Mouse (Mus musculus) megakaryocyte, embryonic 14.5 days (primary cell): ENCODE measurements around the gene Supt20. TPM values are rescaled to one million over a fixed set of nuclear protein-coding genes. Genes with fewer than 3 reads are reported as not detected.
A peak's percentile ranks its signal among the peaks of the same experiment; 100 is the strongest.

Experiments
- H3K27me3 ChIP-seq: replicated peaks from 2 replicates; pipeline ENCODE3; 2012; ENCODE audit warnings: inconsistent platforms
- H3K36me3 ChIP-seq: replicated peaks from 2 replicates; pipeline ENCODE3; 2012; ENCODE audit warnings: low read length, inconsistent platforms, mixed read lengths
- H3K4me1 ChIP-seq: 2 replicates; pipeline ENCODE4 v1.6.1; 2012; ENCODE audit warnings: inconsistent platforms
- H3K4me3 ChIP-seq: replicated peaks from 2 replicates; pipeline ENCODE3; 2012; ENCODE audit warnings: moderate library complexity, mild to moderate bottlenecking, inconsistent platforms
- H3K9me3 ChIP-seq: 2 replicates; pipeline ENCODE4 v1.6.1; 2012; ENCODE audit warnings: inconsistent platforms
- FLI1 ChIP-seq: IDR thresholded peaks from 2 replicates; pipeline ENCODE4 v1.6.1; 2012; ENCODE audit warnings: low read length, inconsistent platforms, mixed read lengths
- GATA1 ChIP-seq: IDR thresholded peaks from 3 replicates; pipeline ENCODE4 v1.6.1; 2012; ENCODE audit warnings: mixed read lengths, low read length, inconsistent platforms, borderline replicate concordance
- polyA plus RNA-seq: library from polyadenylated mRNA; stranded (reverse); fragments of >175 nt; gene quantifications from 2 replicates; pipeline ENCODE4 v1.2.3, GENCODE M21; 2012; ENCODE audit warnings: low replicate concordance; ENCODE audit not compliant: insufficient read depth

The Supt20 gene
- polyA plus RNA-seq, 1 experiment, result 1.1 TPM

DNA sequence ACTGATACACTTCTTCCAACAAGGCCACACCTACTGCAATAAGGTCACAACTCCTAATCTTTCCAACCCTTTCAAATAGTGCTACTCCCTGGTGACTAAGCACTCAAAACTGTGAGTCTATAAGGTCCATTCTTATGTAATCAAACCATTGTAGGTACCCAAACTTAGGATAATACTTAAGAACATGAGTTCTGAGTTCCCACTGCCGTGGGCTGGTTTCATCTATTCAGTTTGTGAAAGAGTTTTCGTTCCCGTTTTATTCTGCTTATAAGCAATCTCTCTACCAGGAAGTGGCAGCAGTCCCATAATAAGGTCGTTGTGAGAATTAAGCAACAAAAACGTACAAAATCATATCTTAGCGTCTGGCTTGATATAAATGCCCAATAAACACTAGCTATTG, 23.9 kb upstream of the Supt20 start:
- TF ChIP-seq FLI1 (no peak), GATA1 (no peak)
- Histone ChIP-seq H3K9me3 (no peaks in the 10 kb centered on the region), H3K27me3 (no peaks in the 10 kb centered on the region), H3K4me1 (peaks cover 8% of the 10 kb centered on the region; the same call in 1 of the 2 replicates), H3K4me3 (no peak overlapping the region), H3K36me3 (no peaks in the 10 kb centered on the region)

DNA sequence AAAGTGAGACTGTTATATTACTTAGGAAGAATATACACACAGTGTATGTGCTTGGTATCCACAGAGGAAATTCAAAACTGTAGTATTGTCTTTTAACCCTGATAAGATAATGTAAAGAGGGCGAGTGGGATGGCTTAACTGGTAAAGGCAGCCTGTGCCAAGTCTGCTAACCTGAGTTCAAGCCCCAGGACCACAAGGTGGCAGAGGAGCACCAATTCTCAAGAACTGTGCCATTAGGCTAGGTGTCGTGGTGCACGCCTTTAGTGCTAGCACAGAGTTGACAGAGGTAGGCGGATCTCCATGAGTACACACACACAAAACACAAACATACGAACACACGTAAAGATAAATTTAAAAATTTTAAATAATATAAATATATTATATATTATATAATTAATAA, 23.0 kb upstream of the Supt20 start:
- Histone ChIP-seq H3K4me3 (no peak overlapping the region), H3K36me3 (no peaks in the 10 kb centered on the region), H3K4me1 (peaks cover 8% of the 10 kb centered on the region; the same call in 1 of the 2 replicates), H3K9me3 (no peaks in the 10 kb centered on the region), H3K27me3 (no peaks in the 10 kb centered on the region)
- no peak for TF ChIP-seq FLI1
- TF ChIP-seq GATA1, result no peak

DNA sequence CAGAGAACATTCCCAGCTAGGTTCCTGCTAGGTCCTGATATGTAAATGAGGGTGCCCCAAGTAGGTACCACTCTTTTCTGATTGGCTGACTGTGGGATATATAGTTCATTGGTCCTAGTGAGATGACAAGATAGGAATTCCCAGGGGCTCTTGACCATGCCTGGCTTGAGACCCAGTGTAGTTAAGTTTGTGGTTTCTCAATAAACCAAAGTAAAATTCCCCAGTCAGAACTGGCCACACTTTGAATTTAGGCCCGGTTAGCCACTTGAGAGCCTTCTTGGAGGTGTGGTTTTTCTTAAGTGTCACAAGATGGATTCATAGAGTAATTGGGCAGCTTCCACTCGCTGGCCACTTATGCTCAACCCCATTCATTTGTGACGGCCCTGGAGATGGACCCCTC, 20.5 kb upstream of the Supt20 start:
- no peaks in the 10 kb centered on the region for H3K27me3 ChIP-seq

DNA sequence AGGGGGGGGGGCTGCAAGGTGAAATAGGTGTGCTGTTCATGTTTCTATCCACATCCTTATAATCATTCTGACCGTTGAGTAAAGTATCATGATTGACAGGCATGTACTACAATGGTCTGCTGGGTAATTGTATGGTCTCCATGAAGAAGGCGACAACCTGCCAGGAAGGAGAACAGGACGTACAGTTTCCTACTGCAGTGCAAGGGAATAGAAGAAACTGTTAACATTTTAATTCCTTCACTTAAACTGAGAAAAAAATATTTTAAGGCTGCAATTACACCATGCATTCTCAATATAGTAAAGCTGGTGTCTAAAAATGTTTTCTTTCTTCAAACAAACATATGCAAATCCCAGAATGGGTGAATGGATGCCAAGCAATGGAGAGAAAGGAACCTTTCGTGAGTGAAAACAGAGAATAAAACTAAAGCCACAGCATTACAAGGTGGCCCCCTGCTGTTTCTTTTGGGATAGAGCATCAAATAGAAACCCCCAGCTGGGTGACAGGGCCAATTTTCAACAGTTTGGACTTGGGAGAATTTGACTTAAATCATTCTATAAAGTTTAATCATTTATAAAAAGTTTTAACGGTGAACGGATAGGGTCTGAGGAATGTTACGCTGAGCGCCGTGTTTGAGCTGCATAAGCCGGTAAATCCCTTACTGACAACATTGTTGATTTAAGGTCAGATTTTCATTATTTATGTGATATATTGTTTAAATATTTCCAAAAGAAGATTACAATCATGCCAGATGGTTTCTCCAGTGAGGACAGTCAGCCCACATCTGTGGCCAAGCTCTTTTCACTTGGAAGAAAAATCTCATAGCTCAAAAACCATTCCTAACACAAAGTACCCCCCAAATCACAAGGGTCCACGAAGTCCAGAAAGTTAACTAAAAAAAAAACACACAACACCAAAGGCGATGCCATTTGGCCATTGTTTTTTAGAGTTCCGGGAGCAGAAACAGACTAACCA, 19.8 kb upstream of the Supt20 start:
- Histone ChIP-seq H3K27me3 (no peaks in the 10 kb centered on the region), H3K4me3 (no peak overlapping the region), H3K4me1 (peaks cover 8% of the 10 kb centered on the region; the same call in 1 of the 2 replicates), H3K9me3 (no peaks in the 10 kb centered on the region), H3K36me3 (no peaks in the 10 kb centered on the region)
- no peak for TF ChIP-seq FLI1
- no peak for TF ChIP-seq GATA1

More for the DNA sequence above, 20.5 kb upstream of the Supt20 start:
- no peaks in the 10 kb centered on the region for H3K36me3 ChIP-seq
- no peak overlapping the region for H3K4me3 ChIP-seq
- TF ChIP-seq FLI1 (no peak), GATA1 (no peak)
- peaks cover 8% of the 10 kb centered on the region; the same call in 1 of the 2 replicates for H3K4me1 ChIP-seq
- H3K9me3 ChIP-seq, result no peaks in the 10 kb centered on the region

DNA sequence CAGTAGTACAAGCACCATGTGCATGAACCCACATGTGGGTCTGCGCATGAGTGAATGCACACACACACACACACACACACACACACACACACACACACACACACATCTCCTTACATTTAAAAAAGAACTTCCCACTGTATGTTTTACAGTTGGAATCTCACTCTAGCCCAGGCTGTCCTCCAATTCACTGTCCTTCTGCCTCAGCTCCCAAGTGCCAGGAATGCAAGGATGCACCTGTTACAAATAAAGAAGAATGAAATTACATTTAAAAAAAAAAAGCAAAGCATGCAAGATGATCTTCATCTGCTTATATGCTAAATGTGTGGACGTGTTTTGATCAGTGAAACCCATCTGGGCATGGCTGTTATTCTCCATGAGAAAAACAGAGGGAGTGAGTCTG, 15.8 kb upstream of the Supt20 start:
- peaks cover 17% of the 10 kb centered on the region for H3K4me1 ChIP-seq
- no peak for TF ChIP-seq FLI1
- no peak for TF ChIP-seq GATA1
- no peaks in the 10 kb centered on the region for H3K9me3 ChIP-seq
- no peaks in the 10 kb centered on the region for H3K27me3 ChIP-seq
- H3K4me3 ChIP-seq, result no peak overlapping the region
- no peaks in the 10 kb centered on the region for H3K36me3 ChIP-seq

DNA sequence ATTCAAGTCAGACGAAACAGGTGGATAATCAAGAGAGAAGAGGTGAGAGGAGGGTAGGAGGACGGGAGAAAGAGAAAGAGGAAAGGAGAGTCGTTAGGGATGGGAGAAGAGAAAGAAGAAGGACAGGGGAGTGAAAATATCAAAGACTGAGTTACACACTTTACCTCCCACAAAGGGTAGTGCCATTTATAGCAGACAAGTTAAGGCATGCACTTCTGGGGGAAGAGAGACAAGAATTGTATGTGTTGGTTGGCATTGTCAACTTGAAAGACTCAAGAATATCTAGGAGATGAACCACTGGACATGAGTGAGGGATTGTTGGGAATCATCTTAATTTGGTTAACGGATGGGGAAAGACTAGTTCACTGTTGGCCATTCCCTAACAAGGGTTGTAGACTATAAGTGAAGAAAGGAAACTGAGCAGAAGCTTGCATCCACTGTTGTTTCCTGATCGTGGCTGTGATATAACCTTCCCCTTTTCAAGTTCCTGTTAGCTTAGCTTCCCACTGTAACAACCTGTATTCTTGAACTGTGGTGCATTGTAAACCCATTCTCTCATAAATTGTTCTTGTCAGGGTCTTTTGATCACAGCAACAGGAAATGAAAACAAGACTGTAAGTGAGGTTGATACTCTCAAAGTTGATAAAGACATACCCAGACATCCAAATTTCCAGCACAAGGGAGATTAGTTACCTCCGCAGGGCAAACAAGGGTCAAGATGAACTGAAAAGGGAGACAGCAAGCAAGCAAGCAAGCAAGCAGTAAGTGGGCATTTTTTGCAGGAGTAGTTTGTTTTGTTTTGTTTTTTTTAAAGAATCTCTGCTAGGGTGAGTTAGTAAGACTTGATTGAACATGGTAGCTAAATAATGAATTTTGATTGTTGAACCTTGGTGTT, 11.1 kb upstream of the Supt20 start:
- Histone ChIP-seq H3K27me3 (no peaks in the 10 kb centered on the region), H3K36me3 (no peaks in the 10 kb centered on the region), H3K9me3 (no peaks in the 10 kb centered on the region), H3K4me3 (no peak overlapping the region), H3K4me1 (peaks cover 15% of the 10 kb centered on the region)
- TF ChIP-seq GATA1, result no peak
- TF ChIP-seq FLI1, result no peak

GRCm38 (mm10) chr3:54685202-54685601, 7.4 kb upstream of the Supt20 start:
- Histone ChIP-seq H3K9me3 (no peaks in the 10 kb centered on the region), H3K36me3 (no peaks in the 10 kb centered on the region), H3K4me1 (peaks cover 8% of the 10 kb centered on the region), H3K4me3 (no peak overlapping the region), H3K27me3 (no peaks in the 10 kb centered on the region)
- no peak for TF ChIP-seq GATA1
- TF ChIP-seq FLI1, result no peak

DNA sequence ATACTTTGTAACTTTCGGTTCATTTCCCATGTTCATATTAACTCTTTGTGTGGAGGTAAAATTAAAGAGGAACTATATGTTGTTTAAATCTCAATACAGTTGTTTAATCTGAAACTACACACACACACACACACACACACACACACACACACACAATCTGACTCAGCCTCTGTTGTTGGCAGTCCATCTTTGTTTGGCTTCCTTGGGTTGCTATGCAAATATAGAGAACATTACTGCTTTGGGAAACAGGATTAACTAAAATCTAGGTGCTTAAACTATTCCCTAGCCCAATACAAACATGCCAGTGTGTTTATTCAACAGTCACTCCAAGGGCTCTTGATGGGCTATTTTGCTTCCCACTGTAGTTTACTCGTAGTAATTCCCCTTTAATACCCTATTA, 5.4 kb upstream of the Supt20 start:
- H3K9me3 ChIP-seq, result no peaks in the 10 kb centered on the region
- H3K4me3 ChIP-seq, result no peak overlapping the region
- H3K27me3 ChIP-seq, result no peaks in the 10 kb centered on the region
- no peak for TF ChIP-seq FLI1
- TF ChIP-seq GATA1, result no peak
- H3K4me1 ChIP-seq, result peaks cover 12% of the 10 kb centered on the region
- no peaks in the 10 kb centered on the region for H3K36me3 ChIP-seq

DNA sequence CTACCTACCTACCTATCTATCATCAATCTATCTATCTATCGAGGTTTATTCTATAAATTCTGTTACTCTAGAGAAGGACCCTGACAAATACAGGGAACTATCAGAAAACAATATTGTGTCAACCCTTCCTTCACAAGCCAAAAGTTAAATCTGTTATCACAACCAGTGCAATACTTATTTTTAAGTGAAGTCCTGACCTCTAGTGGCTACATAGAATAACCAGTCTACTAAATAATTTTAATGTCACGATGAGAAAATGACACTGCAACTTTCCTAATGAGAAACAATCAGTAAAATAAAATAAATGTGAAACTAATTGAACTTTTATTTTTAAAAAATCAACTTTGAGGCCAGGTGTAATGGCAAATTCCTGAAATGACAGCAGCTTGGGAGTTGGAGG, 3.5 kb upstream of the Supt20 start:
- Histone ChIP-seq H3K27me3 (no peaks in the 10 kb centered on the region), H3K4me1 (peaks cover 12% of the 10 kb centered on the region), H3K36me3 (no peaks in the 10 kb centered on the region), H3K4me3 (no peak overlapping the region), H3K9me3 (no peaks in the 10 kb centered on the region)
- no peak for TF ChIP-seq GATA1
- no peak for TF ChIP-seq FLI1

DNA sequence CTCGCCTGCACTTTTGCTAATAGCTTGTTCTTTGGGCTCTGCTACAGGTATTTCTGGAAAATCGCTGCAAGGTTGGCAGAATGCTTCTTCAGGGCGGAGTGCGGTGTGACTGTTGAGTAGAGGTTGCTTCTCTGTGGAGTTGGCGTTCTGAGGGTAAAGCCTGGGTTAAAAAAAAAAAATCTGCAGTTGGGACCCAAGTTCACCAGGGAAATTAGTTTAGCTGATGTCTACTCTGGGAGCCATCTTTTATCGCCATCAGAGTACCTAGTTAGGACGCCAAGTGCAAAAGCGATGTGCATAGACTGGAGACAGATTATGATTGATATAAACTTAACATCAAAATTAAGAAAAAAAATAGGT, 429 bp downstream of the Supt20 start:
- H3K4me3 ChIP-seq, result peak overlapping the region; percentile 95
- H3K9me3 ChIP-seq, result no peaks in the 10 kb centered on the region

More for the DNA sequence above, 429 bp downstream of the Supt20 start:
- Histone ChIP-seq H3K36me3 (peaks cover 32% of the 10 kb centered on the region), H3K4me1 (peaks cover 26% of the 10 kb centered on the region), H3K27me3 (no peaks in the 10 kb centered on the region)
- no peak for TF ChIP-seq GATA1
- TF ChIP-seq FLI1, result no peak
